Mouse (Mus musculus) urinary bladder, postnatal 36 days (tissue): ENCODE data around the gene Pip5k1a.
"Not testable (repeated sequence)": the region's sequence is repeated elsewhere in the genome, so short reads cannot be mapped to it uniquely, and the experiment has no call there.

ENCODE experiments used
- DNase-seq, 2 experiments: peaks; one replicate each; pipeline ENCODE4 v3.0.0; 2022; ENCODE audit warnings: low spot score in 2 of 2, mixed read lengths in 1 of 2

Gene Pip5k1a

DNA sequence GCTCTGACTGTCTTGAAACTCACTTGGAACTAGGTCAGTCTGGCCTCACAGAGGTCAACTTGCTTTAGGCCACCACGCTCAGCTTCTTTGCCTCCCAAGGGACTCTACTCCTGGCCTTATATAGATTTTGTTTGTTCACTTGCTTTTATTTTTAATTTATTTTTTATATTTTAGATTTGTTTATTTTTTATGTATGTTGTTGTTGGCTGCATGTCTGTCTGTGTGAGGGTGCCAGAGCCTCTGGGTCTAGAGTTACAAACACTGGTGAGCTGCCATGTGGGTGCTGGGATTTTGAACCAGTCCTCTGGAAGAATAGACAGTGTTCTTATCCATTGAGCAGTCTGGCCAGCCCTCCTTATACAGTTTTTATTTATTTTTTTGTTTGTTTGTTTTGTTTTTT is 6.0 kb upstream of the Pip5k1a start:
- DNase-seq = no peak

- peak; percentile 89 to 90 for DNase-seq
Observed at GRCm38 (mm10) chr3:95110911-95111726, 4.4 kb upstream of the Pip5k1a start, which contains the start of gene Vps72. Gene Vps72 (plus strand): TSS chr3:95111022.

GRCm38 (mm10) chr3:95107898-95108297 is 1.2 kb upstream of the Pip5k1a start:
- no peak for DNase-seq

- not testable (repeated sequence) for DNase-seq
Observed at GRCm38 (mm10) chr3:95107308-95107707, 578 bp upstream of the Pip5k1a start.

GRCm38 (mm10) chr3:95105586-95106337 is 968 bp downstream of the Pip5k1a start:
- DNase-seq = no peak

GRCm38 (mm10) chr3:95105121-95105520 is 1.6 kb downstream of the Pip5k1a start:
- no peak for DNase-seq

DNA sequence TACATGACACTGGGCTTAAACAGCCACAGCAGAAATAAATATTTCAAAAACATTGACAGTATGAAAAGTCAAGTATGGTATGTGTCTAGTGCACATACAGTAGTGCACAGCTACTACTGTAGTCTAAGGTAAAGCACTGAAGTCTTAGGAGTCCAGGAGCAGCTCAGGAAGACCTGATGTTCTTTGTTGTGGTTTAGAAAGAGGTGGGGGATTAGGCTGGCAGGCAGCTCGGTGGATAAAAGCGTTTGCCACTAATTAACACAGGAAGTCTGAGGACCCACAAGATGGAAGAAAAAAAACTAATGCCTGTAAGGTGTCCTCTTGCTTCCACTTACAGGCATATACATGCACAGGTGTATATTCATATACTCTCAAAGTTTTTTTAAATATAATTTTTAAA is 5.9 kb downstream of the Pip5k1a start:
- DNase-seq = no peak

- DNase-seq = no peak
Observed at GRCm38 (mm10) chr3:95088071-95088470, 18.7 kb downstream of the Pip5k1a start.

DNA sequence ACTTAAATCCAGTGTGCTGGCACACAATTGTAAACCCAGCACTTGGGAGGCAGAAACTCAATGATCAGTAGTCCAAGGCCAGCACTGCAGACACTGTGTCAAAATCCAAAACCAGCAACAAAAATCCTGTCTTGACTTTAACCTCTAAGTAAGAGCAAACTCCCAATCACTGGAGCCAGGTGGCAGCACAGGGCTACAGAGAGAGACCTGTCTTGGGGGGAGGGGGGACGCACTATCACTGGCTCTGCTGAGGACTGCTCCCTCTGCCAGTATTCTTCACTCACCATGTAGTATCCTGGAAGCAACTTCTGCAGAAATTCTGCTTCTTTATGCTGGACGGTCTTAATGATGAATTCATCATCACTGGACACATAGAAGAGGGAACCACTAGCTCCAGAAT is 35.1 kb downstream of the Pip5k1a start:
- DNase-seq = no peak

GRCm38 (mm10) chr3:95066570-95066969 is 40.2 kb downstream of the Pip5k1a start:
- peak; percentile 32 to 38 for DNase-seq

DNA sequence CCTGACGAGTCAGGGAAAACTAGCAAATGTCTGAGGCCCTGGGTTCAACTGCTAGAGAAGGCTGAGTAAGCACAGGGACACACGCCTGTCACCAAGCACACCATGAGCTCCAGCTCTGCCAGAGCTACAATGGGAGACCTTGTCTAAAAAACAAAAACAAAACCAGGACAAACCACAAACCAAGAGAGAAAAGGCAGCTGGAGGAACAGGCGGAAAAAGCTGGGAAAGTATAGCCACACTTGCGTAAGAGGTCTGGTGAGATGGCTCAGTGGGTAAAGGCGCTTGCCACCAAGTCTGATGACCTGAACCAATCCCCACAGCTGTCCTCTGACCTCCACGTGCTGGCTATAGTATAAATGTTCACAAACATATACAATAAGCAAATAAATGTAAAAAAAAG is 40.6 kb downstream of the Pip5k1a start:
- DNase-seq = no peak

DNA sequence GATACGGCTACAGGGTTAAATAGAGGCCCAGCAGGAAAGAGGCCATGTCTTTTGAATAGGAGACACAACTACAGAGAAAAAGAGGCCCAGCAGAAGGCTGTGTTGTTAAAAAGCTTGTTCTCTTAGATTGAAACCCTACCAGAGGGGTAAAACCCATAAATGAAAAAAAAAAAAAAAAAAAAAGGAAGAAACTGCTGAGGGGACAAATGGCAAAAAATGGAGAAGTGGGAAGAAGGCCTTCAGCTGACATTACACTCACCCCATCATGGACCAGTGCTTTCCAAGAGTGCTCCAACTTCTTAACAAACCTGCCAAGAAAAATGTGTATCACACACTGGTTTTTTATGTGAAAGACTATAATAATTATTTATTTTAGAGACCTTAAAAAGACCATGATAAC is 41.2 kb downstream of the Pip5k1a start:
- no peak for DNase-seq

DNA sequence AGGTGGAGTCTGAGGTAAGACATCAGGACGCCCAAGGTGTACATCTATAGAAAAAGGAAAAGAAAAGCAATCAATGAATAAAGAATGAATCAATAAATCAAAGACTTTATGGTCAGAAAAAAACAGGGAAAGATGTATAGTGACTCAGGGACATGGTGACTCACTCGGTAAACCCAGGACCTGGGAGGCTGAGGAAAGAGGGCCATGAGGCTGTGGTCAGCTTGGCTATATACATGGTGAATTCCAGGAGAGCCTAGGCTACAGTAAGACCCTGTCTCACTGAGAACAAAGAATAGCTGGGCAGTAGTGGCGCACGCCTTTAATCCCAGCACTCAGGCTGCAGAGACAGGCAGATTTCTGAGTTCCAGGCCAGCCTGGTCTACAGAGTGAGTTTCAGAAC is 43.0 kb downstream of the Pip5k1a start:
- DNase-seq = no peak

- DNase-seq = no peak
Observed at GRCm38 (mm10) chr3:95058078-95058477, 48.7 kb downstream of the Pip5k1a start.

- no peak for DNase-seq
Observed at GRCm38 (mm10) chr3:95056275-95056674, 50.5 kb downstream of the Pip5k1a start.

- DNase-seq = peak in 1 of 2 experiments; percentile 30
Observed at GRCm38 (mm10) chr3:95054481-95055260, 52.1 kb downstream of the Pip5k1a start.

DNA sequence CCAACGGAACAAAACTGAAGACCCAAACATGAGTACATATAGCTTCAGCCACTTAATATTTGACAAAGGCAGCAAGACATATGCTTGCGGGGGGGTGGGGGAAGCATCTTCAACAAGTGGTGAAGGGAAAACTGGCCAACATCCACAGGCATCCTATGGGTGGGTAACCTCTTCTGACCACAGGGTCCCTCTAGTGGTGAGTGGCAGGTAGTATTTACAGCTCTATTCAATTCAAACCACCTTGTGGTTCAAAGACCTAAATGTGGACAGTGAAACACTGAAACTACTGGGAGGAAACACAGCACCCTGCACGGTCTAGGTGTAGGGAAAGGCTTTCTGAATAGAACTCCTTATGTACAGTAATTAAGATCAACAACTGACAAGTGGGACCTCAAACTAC is 53.0 kb downstream of the Pip5k1a start:
- no peak for DNase-seq

- no peak for DNase-seq
Observed at GRCm38 (mm10) chr3:95052959-95053358, 53.8 kb downstream of the Pip5k1a start.

DNA sequence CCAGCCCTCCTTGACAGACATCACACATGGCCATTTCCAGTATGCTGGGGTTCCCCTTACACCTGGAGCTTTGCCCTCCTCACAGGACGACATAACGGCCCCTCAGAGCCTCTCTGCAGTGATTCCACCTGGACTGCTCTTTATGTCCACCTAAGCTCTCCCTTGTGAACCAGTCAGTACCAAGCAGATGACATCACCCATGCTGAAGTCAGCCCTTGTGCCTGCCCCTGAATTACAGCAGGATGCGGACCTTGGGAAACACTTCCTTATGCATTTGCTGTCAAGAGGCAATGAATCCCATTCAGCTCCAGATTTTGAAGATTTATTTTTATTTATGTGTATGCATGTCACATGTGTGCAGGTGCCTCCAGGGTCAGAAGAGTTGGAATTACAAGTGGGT is 58.8 kb downstream of the Pip5k1a start:
- no peak for DNase-seq

- no peak for DNase-seq
Observed at GRCm38 (mm10) chr3:95046462-95047057, 60.2 kb downstream of the Pip5k1a start.

GRCm38 (mm10) chr3:95043251-95043650 is 63.5 kb downstream of the Pip5k1a start:
- DNase-seq = no peak

DNA sequence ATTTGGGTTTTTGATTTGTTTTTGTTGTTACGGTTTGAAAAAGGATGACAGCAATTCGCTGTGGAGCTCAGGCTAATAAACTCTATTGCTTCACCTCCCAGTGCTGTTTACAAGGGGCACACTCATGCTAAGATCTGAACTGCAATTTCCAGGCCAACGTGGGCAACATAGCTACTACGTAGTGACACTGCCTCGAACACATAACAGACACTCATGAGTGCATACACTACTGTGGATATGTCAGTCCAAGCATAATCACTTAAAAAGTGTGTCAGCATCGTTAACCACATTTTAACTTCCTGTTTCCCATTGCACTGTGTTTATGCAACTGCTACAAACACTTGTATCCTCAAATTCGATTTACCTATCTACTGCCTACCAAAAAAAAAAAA is 63.9 kb downstream of the Pip5k1a start:
- DNase-seq = no peak
